Mouse (Mus musculus) adrenal gland, postnatal 36 days (tissue): ENCODE results near the gene Brd7. TPM values are rescaled to one million over a fixed set of nuclear protein-coding genes. Genes with fewer than 3 reads are reported as not detected.

Experiments
- DNase-seq, 2 experiments: peaks; one replicate each; pipeline ENCODE4 v3.0.0; 2021; ENCODE audit warnings: mixed read lengths in 1 of 2
- total RNA-seq, 2 experiments: library from RNA; stranded (reverse); gene quantifications; 2 replicates each; pipeline ENCODE4 v1.2.3; 2021

Gene Brd7
- total RNA-seq, 2 experiments from 2014 or later, result 71.2 to 75.4 TPM

GRCm38 (mm10) chr8:88357226-88357933, 4.6 kb downstream of the Brd7 start:
- no peak for DNase-seq

GRCm38 (mm10) chr8:88349046-88349445, 12.9 kb downstream of the Brd7 start:
- peak in 1 of 2 experiments; percentile 38 for DNase-seq

- DNase-seq, result no peak
Measured at GRCm38 (mm10) chr8:88342026-88342425, 20.0 kb downstream of the Brd7 start.

GRCm38 (mm10) chr8:88339887-88340695, 21.9 kb downstream of the Brd7 start:
- DNase-seq, result no peak

- no peak for DNase-seq
Measured at GRCm38 (mm10) chr8:88339221-88339620, 22.8 kb downstream of the Brd7 start.

- no peak for DNase-seq
Measured at GRCm38 (mm10) chr8:88334975-88335374, 27.0 kb downstream of the Brd7 start.

- no peak for DNase-seq
Measured at GRCm38 (mm10) chr8:88334384-88334783, 27.6 kb downstream of the Brd7 start.

GRCm38 (mm10) chr8:88330816-88331215, 31.2 kb downstream of the Brd7 start:
- DNase-seq, result no peak

- DNase-seq, result no peak
Measured at GRCm38 (mm10) chr8:88328689-88329088, 33.3 kb downstream of the Brd7 start.

- no peak for DNase-seq
Measured at GRCm38 (mm10) chr8:88326328-88326727, 35.7 kb downstream of the Brd7 start.

- DNase-seq, result no peak
Measured at GRCm38 (mm10) chr8:88325795-88326194, 36.2 kb downstream of the Brd7 start.

GRCm38 (mm10) chr8:88325251-88325650, 36.7 kb downstream of the Brd7 start:
- peak in 1 of 2 experiments; percentile 27 for DNase-seq

- DNase-seq, result no peak
Measured at GRCm38 (mm10) chr8:88324760-88325159, 37.2 kb downstream of the Brd7 start.

- DNase-seq, result no peak
Measured at GRCm38 (mm10) chr8:88323523-88323922, 38.5 kb downstream of the Brd7 start.

- DNase-seq, result peak; percentile 67 to 72
Measured at GRCm38 (mm10) chr8:88321387-88321786, 40.6 kb downstream of the Brd7 start.

- no peak for DNase-seq
Measured at GRCm38 (mm10) chr8:88320134-88320533, 41.9 kb downstream of the Brd7 start.

GRCm38 (mm10) chr8:88318151-88318550, 43.8 kb downstream of the Brd7 start:
- no peak for DNase-seq

GRCm38 (mm10) chr8:88317341-88317740, 44.7 kb downstream of the Brd7 start:
- DNase-seq, result no peak

- DNase-seq, result peak; percentile 43 to 62
Measured at GRCm38 (mm10) chr8:88316139-88316931, 45.7 kb downstream of the Brd7 start.

- no peak for DNase-seq
Measured at GRCm38 (mm10) chr8:88315302-88315701, 46.7 kb downstream of the Brd7 start.

- DNase-seq, result no peak
Measured at GRCm38 (mm10) chr8:88313991-88314390, 48.0 kb downstream of the Brd7 start.

- peak; percentile 79 to 81 for DNase-seq
Measured at GRCm38 (mm10) chr8:88312966-88313365, 49.0 kb downstream of the Brd7 start.

GRCm38 (mm10) chr8:88310286-88310685, 51.7 kb downstream of the Brd7 start:
- DNase-seq, result no peak
